Mouse (Mus musculus) heart, adult 2 months (tissue): Measurements from ENCODE around the gene Slc8a3. TPM values are rescaled to one million over a fixed set of nuclear protein-coding genes. Genes with fewer than 3 reads are reported as not detected.
A peak's percentile ranks its signal among the peaks of the same experiment; 100 is the strongest.

Source experiments
- DNase-seq, 2 experiments: peaks; one replicate each; pipeline ENCODE4 v3.0.0; 2021
- H3K27ac ChIP-seq: fragments of 200-600 bp; 2 replicates; pipeline ENCODE4 v1.8.1; 2022
- H3K27me3 ChIP-seq: fragments of 200-500 bp; 2 replicates; pipeline ENCODE4 v1.6.1; 2012; ENCODE audit warnings: mild to moderate bottlenecking, low read length, inconsistent platforms, mixed read lengths; ENCODE audit not compliant: control insufficient read depth, insufficient read depth
- H3K36me3 ChIP-seq: fragments of 200-500 bp; 2 replicates; pipeline ENCODE4 v1.6.1; 2012; ENCODE audit warnings: low read length, inconsistent platforms; ENCODE audit not compliant: control insufficient read depth, insufficient read depth
- H3K4me1 ChIP-seq: fragments of 200-500 bp; 2 replicates; pipeline ENCODE4 v1.6.1; 2011; ENCODE audit warnings: low read length; ENCODE audit not compliant: control insufficient read depth, insufficient read depth
- H3K4me3 ChIP-seq: fragments of 200-600 bp; 2 replicates; pipeline ENCODE4 v1.8.1; 2022
- H3K79me2 ChIP-seq: fragments of 200-500 bp; replicated peaks from 2 replicates; pipeline ENCODE4 v1.6.1; 2012; ENCODE audit warnings: mild to moderate bottlenecking, inconsistent platforms, low read length, moderate library complexity, mixed read lengths; ENCODE audit not compliant: control insufficient read depth, insufficient read depth
- H3K9ac ChIP-seq: fragments of 200-500 bp; 2 replicates; pipeline ENCODE4 v1.6.1; 2012; ENCODE audit warnings: low read depth, mild to moderate bottlenecking, control low read depth, inconsistent platforms, low read length, mixed read lengths
- CTCF ChIP-seq: fragments of 200-600 bp; IDR thresholded peaks from 2 replicates; pipeline ENCODE4 v1.8.1; 2022; ENCODE audit warnings: antibody characterized with exemption, mild to moderate bottlenecking, moderate library complexity
- EP300 ChIP-seq: fragments of 200-500 bp; IDR thresholded peaks from 2 replicates; pipeline ENCODE4 v1.6.1; 2011; ENCODE audit warnings: low read depth, low read length, control low read depth; ENCODE audit not compliant: insufficient read depth
- POLR2A ChIP-seq: fragments of 200-500 bp; IDR thresholded peaks from 2 replicates; pipeline ENCODE4 v1.6.1; 2011; ENCODE audit warnings: mild to moderate bottlenecking, low read depth, low read length, control low read depth; ENCODE audit not compliant: insufficient read depth
- WGBS: fragments of 180-500 bp; shearing (Covaris S2); methylation state at CpG from one replicate; pipeline ENCODE4 v1.1.7; 2018; 5-methylcytosine and 5-hydroxymethylcytosine counted together
- intact Hi-C: fragments of 180-260 bp; cut with DNase I; formaldehyde crosslinking; loops from one replicate; pipeline ENCODE4 v1.15.1; 2025
- polyA plus RNA-seq: library from polyadenylated mRNA; depleted of rRNA; stranded (reverse); fragments of >200 nt; gene quantifications from 2 replicates; pipeline ENCODE4 v1.2.3, GENCODE M21; 2012
- total RNA-seq, 2 experiments: library from RNA; stranded (reverse); gene quantifications; 2 replicates each; pipeline ENCODE4 v1.2.3; 2021

Gene Slc8a3
- total and polyA plus RNA-seq, 3 experiments: 0.08 to 0.18 TPM; not detected in 1

DNA sequence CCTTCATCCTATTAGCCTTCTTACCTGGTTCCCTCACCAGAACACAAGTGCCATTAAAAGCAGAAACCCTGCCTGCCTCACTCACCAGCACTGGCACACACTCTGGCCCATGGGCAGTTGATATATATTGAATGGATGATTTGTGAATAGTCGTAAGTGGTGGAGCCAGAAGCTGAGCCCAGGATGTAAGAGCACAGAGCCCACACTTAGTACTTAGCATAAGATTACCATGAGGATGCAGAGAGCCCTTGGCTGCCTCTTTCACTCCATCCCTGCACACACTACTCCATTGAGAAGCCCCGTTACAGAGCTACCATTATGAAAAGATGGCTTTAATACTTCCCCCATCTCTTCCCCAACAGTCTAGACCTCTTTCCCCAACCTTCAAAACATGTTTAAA lies 108.1 kb downstream of the Slc8a3 start:
- Histone ChIP-seq H3K4me1 (no peaks in the 10 kb centered on the region), H3K79me2 (no peaks in the 10 kb centered on the region), H3K9ac (no peak overlapping the region), H3K4me3 (no peak overlapping the region), H3K27ac (no peak overlapping the region), H3K27me3 (no peaks in the 10 kb centered on the region), H3K36me3 (no peaks in the 10 kb centered on the region)
- intact Hi-C loops: no loop called here
- DNase-seq: no peak
- no peak for TF ChIP-seq CTCF
- TF ChIP-seq POLR2A: no peak
- TF ChIP-seq EP300: no peak
- WGBS: 65% methylated on average over 2 of the region's 2 CpGs

DNA sequence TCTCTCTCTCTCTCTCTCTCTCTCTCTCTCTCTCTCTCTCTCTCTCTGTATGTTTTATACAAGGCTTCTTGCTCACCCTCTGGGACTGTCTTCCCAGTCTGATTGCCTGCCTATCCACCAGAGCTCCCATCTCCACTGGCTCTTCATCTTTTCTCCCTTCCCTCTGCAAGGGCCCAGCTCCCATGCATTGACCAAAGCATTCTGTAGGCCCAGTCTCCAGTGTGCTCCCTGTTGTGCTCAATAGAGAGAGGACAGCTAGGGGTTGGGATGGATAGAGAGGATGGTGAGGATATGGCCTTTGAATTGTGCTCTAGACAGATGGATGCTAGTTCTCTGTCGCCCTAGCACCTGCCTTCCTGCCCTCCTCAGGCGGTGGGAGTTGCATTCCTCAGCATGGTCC lies 109.7 kb downstream of the Slc8a3 start:
- H3K27ac ChIP-seq: no peak overlapping the region
- no peaks in the 10 kb centered on the region for H3K4me1 ChIP-seq
- no peak overlapping the region for H3K9ac ChIP-seq
- DNase-seq: no peak
- H3K79me2 ChIP-seq: no peaks in the 10 kb centered on the region
- intact Hi-C loops: no loop called here
- TF ChIP-seq CTCF (no peak), POLR2A (no peak), EP300 (no peak)
- WGBS: 64% methylated on average over 2 of the region's 2 CpGs
- no peaks in the 10 kb centered on the region for H3K36me3 ChIP-seq
- no peak overlapping the region for H3K4me3 ChIP-seq
- no peaks in the 10 kb centered on the region for H3K27me3 ChIP-seq

DNA sequence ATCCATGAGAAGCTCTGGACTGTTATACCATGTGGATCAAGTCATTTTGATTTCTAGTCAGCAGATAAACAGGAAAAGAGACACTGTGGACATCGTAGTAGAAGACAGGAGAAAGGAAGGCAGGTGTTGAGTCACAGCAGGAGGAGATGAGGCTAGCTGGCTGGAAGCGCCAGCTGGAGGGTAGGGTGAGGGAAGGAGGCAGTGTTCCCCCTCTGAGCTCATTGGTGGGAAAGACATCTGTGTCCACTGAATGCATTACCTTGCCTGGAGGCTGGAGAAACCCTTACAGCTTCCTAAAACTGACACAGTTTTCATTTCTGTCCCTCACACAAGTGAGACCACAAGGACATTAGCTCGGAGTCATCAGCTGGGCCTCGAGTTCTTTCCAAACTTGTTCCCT lies 113.6 kb downstream of the Slc8a3 start:
- H3K4me1 ChIP-seq: no peaks in the 10 kb centered on the region
- H3K36me3 ChIP-seq: no peaks in the 10 kb centered on the region
- H3K4me3 ChIP-seq: no peak overlapping the region
- H3K27ac ChIP-seq: no peak overlapping the region
- no peak for TF ChIP-seq EP300
- TF ChIP-seq CTCF: no peak
- no peak for TF ChIP-seq POLR2A
- 52% methylated on average over 4 of the region's 4 CpGs for WGBS
- H3K9ac ChIP-seq: no peak overlapping the region
- intact Hi-C loops: no loop called here
- no peaks in the 10 kb centered on the region for H3K27me3 ChIP-seq
- no peaks in the 10 kb centered on the region for H3K79me2 ChIP-seq
- DNase-seq: no peak

GRCm38 (mm10) chr12:81208559-81208958 lies 124.4 kb downstream of the Slc8a3 start:
- H3K4me3 ChIP-seq: no peak overlapping the region

GRCm38 (mm10) chr12:81205619-81206560 lies 127.1 kb downstream of the Slc8a3 start:
- 21% methylated on average over 6 of the region's 6 CpGs for WGBS
- Histone ChIP-seq H3K36me3 (no peaks in the 10 kb centered on the region), H3K4me3 (no peak overlapping the region), H3K9ac (no peak overlapping the region), H3K79me2 (no peaks in the 10 kb centered on the region), H3K4me1 (no peaks in the 10 kb centered on the region), H3K27ac (no peak overlapping the region), H3K27me3 (no peaks in the 10 kb centered on the region)
- TF ChIP-seq EP300: no peak
- TF ChIP-seq POLR2A: no peak
- TF ChIP-seq CTCF: no peak
- DNase-seq: peak; percentile 6 to 37
- intact Hi-C loops: no loop called here

More at GRCm38 (mm10) chr12:81208559-81208958, 124.4 kb downstream of the Slc8a3 start:
- TF ChIP-seq EP300 (no peak), CTCF (no peak), POLR2A (no peak)
- Histone ChIP-seq H3K36me3 (no peaks in the 10 kb centered on the region), H3K4me1 (no peaks in the 10 kb centered on the region), H3K9ac (no peak overlapping the region), H3K27me3 (no peaks in the 10 kb centered on the region), H3K27ac (no peak overlapping the region), H3K79me2 (no peaks in the 10 kb centered on the region)
- WGBS: 37% methylated on average over 2 of the region's 2 CpGs
- DNase-seq: no peak
- intact Hi-C loops: no loop called here

- no peak for DNase-seq
- no peak for TF ChIP-seq EP300
- no peak for TF ChIP-seq CTCF
- no peak for TF ChIP-seq POLR2A
- Histone ChIP-seq H3K4me3 (no peak overlapping the region), H3K27ac (no peak overlapping the region), H3K9ac (no peak overlapping the region), H3K79me2 (no peaks in the 10 kb centered on the region), H3K27me3 (no peaks in the 10 kb centered on the region), H3K36me3 (no peaks in the 10 kb centered on the region), H3K4me1 (no peaks in the 10 kb centered on the region)
- WGBS: 28% methylated on average over 1 of the region's 1 CpGs
- intact Hi-C loops: no loop called here
Measured at GRCm38 (mm10) chr12:81203226-81203625, 129.8 kb downstream of the Slc8a3 start.
